Mouse (Mus musculus) C2C12 (cell line): ENCODE measurements around the gene Olfr1434. TPM values are rescaled to one million over a fixed set of nuclear protein-coding genes. Genes with fewer than 3 reads are reported as not detected.
"Not testable (repeated sequence)": the region's sequence is repeated elsewhere in the genome, so short reads cannot be mapped to it uniquely, and the experiment has no call there.

Experiments used
- H3K27me3 ChIP-seq: one replicate; pipeline ENCODE4 v1.6.1; 2011; ENCODE audit not compliant: control insufficient read depth, insufficient read depth, insufficient read length
- H3K36me3 ChIP-seq: one replicate; pipeline ENCODE4 v1.6.1; 2011; ENCODE audit not compliant: control insufficient read depth, insufficient read depth
- H3K4me3 ChIP-seq: one replicate; pipeline ENCODE4 v1.5.1; 2011; ENCODE audit warnings: mild to moderate bottlenecking, control low read depth; ENCODE audit not compliant: poor library complexity, insufficient read depth, severe bottlenecking
- H3K79me2 ChIP-seq: one replicate; pipeline ENCODE4 v1.6.1; 2011; ENCODE audit not compliant: control insufficient read depth, insufficient read depth
- H3K79me3 ChIP-seq: one replicate; pipeline ENCODE4 v1.6.1; 2011; ENCODE audit warnings: low read depth, control low read depth
- H3ac ChIP-seq: one replicate; pipeline ENCODE3; 2011; ENCODE audit warnings: low read depth; ENCODE audit not compliant: control insufficient read depth, insufficient read length
- CEBPB ChIP-seq: IDR thresholded peaks from one replicate; pipeline ENCODE4 v1.6.1; 2011; ENCODE audit warnings: low read depth, mild to moderate bottlenecking, control low read depth, moderate library complexity
- CTCF ChIP-seq: IDR thresholded peaks from one replicate; pipeline ENCODE4 v1.5.1; 2011; ENCODE audit not compliant: control insufficient read depth, insufficient read depth, insufficient read length
- FOSL1 ChIP-seq: IDR thresholded peaks from one replicate; pipeline ENCODE4 v1.8.0; 2011; ENCODE audit warnings: mild to moderate bottlenecking, low read length; ENCODE audit not compliant: poor library complexity, insufficient read depth, severe bottlenecking
- MAX ChIP-seq: IDR thresholded peaks from one replicate; pipeline ENCODE4 v1.6.1; 2011; ENCODE audit warnings: mild to moderate bottlenecking, control low read depth
- MYOD1 ChIP-seq: IDR thresholded peaks from one replicate; pipeline ENCODE4 v1.6.1; 2011; ENCODE audit warnings: low read depth; ENCODE audit not compliant: control insufficient read depth, insufficient read length
- MYOG ChIP-seq: IDR thresholded peaks from one replicate; pipeline ENCODE4 v1.6.1; 2011; ENCODE audit not compliant: control insufficient read depth, insufficient read length; ENCODE audit errors: extremely low read depth
- USF1 ChIP-seq: IDR thresholded peaks from one replicate; pipeline ENCODE4 v1.6.1; 2011; ENCODE audit warnings: low read depth, mild to moderate bottlenecking, control low read depth, moderate library complexity
- long read RNA-seq, 2 experiments: library from polyadenylated mRNA; unstranded; transcript quantifications; one replicate each; pipeline ENCODE4 v2.0.0; 2019 to 2020
- polyA plus RNA-seq: library from polyadenylated mRNA; unstranded; fragments of >200 nt; fragmentation: generic; extraction: Trizol; gene quantifications from one replicate; pipeline ENCODE4 v1.2.1, GENCODE M21; 2012; ENCODE audit warnings: missing spikeins

Olfr1434 gene
- not detected for polyA plus RNA-seq
- long read RNA-seq, experiment 1, result 0 reads
- long read RNA-seq, experiment 2, result 0 reads

DNA sequence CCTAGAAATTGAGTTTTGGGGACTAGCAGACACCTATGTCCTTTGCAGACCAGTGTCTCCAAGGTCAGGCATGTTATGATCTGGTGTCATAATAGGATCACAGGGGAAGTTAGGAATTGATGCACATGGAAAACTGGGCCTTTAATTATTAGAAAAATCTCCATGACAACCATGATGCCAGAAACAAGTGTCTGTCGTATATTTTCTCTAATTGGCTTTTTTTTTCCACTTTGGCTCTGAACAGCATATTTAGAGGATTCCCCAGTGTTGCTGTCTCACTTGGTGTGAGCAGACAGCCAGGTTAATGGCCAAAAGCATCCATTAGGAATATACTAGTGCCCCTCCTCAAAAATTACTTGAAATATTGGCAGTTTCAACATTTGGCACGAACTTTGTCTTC lies at the start of gene Olfr1434:
TSS of gene Olfr1434 (plus strand) at position 301 of the 400 bp plus-strand sequence.
- Histone ChIP-seq H3K36me3 (no peaks in the 10 kb centered on the region), H3K27me3 (no peaks in the 10 kb centered on the region), H3K79me2 (no peaks in the 10 kb centered on the region), H3K79me3 (no peaks in the 10 kb centered on the region), H3ac (no peak within 1 kb of the TSS), H3K4me3 (no peak within 1 kb of the TSS)
- TF ChIP-seq MYOD1 (no peak), MYOG (no peak), CTCF (no peak), FOSL1 (no peak), USF1 (no peak), MAX (no peak), CEBPB (no peak)

DNA sequence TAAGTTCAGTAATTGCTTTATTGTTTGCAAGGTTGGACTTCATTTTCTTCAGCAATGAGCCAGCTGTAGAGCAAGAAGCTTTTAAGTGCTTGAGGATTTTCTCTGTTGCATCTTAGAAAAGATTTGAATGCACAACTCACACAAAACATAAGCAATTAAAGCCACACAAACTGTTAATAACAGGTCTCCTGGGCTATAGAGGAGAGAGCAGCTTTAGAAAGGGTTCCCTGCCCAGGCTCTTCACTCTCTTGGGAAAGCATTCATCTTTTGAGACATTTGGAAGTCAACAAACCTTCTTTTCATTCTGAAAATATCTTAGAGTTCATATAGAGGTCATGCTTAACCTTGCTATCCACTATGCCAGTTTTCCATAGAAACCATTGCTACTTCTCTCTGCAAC lies 47.2 kb upstream of the Olfr1434 start, which contains the start of gene Olfr1432:
TSS of gene Olfr1432 (minus strand) at position 101 of the 400 bp plus-strand sequence.
- not testable (repeated sequence) for H3K4me3 ChIP-seq, H3ac ChIP-seq, H3K79me3 ChIP-seq, H3K36me3 ChIP-seq, H3K27me3 ChIP-seq, H3K79me2 ChIP-seq

DNA sequence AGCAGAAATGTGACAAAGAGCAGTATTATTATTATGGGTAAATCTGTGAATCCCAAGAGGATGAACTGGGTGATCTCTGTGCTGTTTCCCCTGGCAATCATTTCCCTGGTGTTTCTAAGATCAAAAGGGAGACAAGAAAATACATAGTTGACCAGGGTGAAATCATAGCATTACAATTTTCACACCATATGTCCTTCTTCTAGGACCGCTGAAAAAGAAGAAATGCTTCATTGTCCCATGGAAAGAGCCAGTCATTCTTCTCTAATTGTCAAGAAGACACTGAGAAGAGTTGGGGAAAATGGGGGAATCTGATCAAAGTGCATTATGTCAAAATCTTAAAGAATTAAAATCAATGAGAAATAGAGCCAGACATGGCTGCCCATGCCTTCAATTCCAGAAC lies 38.1 kb upstream of the Olfr1434 start, which contains the start of gene Olfr262:
TSS of gene Olfr262 (minus strand) at position 101 of the 400 bp plus-strand sequence.
- Histone ChIP-seq H3K79me2 (no peaks in the 10 kb centered on the region), H3K36me3 (no peaks in the 10 kb centered on the region), H3K27me3 (no peaks in the 10 kb centered on the region), H3K79me3 (no peaks in the 10 kb centered on the region), H3ac (no peak within 1 kb of the TSS), H3K4me3 (no peak within 1 kb of the TSS)
- TF ChIP-seq CTCF (no peak), USF1 (no peak), MAX (no peak), MYOG (no peak), FOSL1 (no peak), CEBPB (no peak), MYOD1 (no peak)

DNA sequence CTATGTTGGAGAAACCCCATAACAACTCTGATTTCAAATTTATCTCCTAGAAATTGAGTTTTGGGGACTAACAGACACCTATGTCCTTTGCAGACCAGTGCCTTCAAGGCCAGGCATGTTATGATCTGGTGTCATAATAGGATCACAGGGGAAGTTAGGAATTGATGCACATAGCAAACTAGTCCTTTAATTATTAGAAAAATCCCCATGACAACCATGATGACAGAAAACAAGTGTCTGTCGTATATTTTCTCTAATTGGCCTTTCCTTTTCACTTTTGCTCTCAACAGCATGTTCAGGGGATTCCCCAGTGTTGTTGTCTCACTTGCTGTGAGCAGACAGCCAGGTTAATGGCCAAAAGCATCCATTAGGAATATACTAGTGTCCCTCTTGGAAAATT lies 18.9 kb upstream of the Olfr1434 start, which contains the start of gene Olfr235:
TSS of gene Olfr235 (plus strand) at position 301 of the 400 bp plus-strand sequence.
- H3K79me2 ChIP-seq, result no peaks in the 10 kb centered on the region
- TF ChIP-seq USF1, result no peak
- no peak for TF ChIP-seq MYOD1
- no peak for TF ChIP-seq MAX
- no peak for TF ChIP-seq FOSL1
- no peak for TF ChIP-seq CTCF
- TF ChIP-seq MYOG, result no peak
- no peak for TF ChIP-seq CEBPB
- no peaks in the 10 kb centered on the region for H3K79me3 ChIP-seq
- H3K27me3 ChIP-seq, result no peaks in the 10 kb centered on the region
- no peak within 1 kb of the TSS for H3ac ChIP-seq
- H3K36me3 ChIP-seq, result no peaks in the 10 kb centered on the region
- no peak within 1 kb of the TSS for H3K4me3 ChIP-seq

DNA sequence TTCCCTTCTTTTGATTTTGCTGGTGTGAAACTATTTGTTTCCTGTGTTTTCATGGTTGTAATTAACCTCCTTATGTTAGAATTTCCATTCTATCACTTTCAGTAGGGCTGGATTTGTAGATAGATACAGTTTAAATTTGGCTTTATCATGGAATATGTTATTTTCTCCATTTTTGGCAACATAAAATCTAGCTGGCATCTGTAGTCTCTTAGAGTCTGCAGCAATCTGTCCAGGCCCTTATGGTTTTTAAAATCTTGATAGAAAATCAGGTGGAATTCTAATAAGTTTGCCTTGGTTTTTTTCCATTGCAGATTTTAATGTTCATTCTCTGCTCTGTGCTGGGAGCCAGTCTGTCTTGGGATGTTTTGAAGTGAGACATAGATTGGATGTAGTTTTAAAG lies 13.3 kb downstream of the Olfr1434 start:
- H3K36me3 ChIP-seq, result no peaks in the 10 kb centered on the region
- no peak overlapping the region for H3ac ChIP-seq
- H3K79me2 ChIP-seq, result no peaks in the 10 kb centered on the region
- no peak overlapping the region for H3K4me3 ChIP-seq
- H3K27me3 ChIP-seq, result no peaks in the 10 kb centered on the region
- no peaks in the 10 kb centered on the region for H3K79me3 ChIP-seq
- no peak for TF ChIP-seq MYOD1
- TF ChIP-seq CEBPB, result no peak
- no peak for TF ChIP-seq MYOG
- no peak for TF ChIP-seq CTCF
- no peak for TF ChIP-seq USF1
- no peak for TF ChIP-seq FOSL1
- no peak for TF ChIP-seq MAX

DNA sequence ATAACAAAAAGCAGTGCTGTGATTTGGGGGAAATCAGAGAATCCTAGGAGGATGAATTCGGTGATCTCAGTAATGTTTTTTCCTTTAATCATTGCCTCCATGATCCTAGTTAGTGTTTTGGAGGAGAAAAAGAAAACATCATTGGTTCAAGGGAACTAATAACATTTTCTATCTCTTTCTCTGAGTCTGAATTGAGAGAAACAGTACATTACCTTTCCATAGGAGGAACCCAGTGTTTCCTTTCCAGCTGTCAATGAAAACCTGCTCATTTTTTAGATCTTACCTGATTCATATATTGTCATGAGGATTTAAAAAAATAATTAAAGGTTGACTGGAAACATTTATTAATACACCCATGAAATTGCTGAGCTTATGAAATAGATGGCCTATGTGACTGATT lies 19.4 kb downstream of the Olfr1434 start, which contains the start of gene Olfr1436:
TSS of gene Olfr1436 (minus strand) at position 101 of the 400 bp plus-strand sequence.
- H3K79me2 ChIP-seq, H3ac ChIP-seq, H3K27me3 ChIP-seq, H3K4me3 ChIP-seq, H3K79me3 ChIP-seq, H3K36me3 ChIP-seq: not testable (repeated sequence)

DNA sequence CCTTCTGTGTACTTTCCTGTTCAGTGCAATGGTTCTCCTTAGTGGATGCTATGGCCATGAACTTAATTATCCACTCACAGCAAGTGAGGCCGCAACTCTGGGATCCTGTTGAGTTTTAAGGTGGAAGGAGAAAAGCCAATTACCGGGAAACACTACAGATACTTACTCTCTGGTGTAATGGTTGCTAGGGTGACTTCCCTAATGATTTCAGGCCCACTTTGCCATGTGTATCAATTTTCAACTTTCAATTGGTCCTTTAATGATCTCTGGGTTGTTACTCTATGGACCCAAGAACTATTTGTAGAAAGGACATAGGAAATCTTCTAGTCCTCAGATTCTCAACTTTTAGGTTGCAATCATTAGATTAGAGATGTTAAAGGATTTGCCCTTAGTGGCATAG lies 45.3 kb downstream of the Olfr1434 start, which contains the start of gene Olfr1437:
TSS of gene Olfr1437 (minus strand) at position 101 of the 400 bp plus-strand sequence.
- Histone ChIP-seq H3K36me3 (no peaks in the 10 kb centered on the region), H3ac (no peak within 1 kb of the TSS), H3K79me3 (no peaks in the 10 kb centered on the region), H3K27me3 (no peaks in the 10 kb centered on the region), H3K4me3 (no peak within 1 kb of the TSS), H3K79me2 (no peaks in the 10 kb centered on the region)
- TF ChIP-seq CTCF, result no peak
- no peak for TF ChIP-seq MYOD1
- no peak for TF ChIP-seq MYOG
- TF ChIP-seq USF1, result no peak
- TF ChIP-seq FOSL1, result no peak
- no peak for TF ChIP-seq MAX
- TF ChIP-seq CEBPB, result no peak
